Mouse (Mus musculus) CH12F3 (cell line): ENCODE data around the gene Hist1h3f.
"Not testable (repeated sequence)": the region's sequence is repeated elsewhere in the genome, so short reads cannot be mapped to it uniquely, and the experiment has no call there.

Experiments
- in situ Hi-C: fragments of 300-500 bp; cut with MboI; formaldehyde crosslinking; loops from 2 replicates; pipeline ENCODE4 v1.14.3; 2020; ENCODE audit warnings: low sequenced_read_pairs

The Hist1h3f gene

GRCm38 (mm10) chr13:23516822-23517602, 26.8 kb upstream of the Hist1h3f start:
- in situ Hi-C loops: loop anchor here (5.0 to 25.0 kb wide), 2 partner anchors 85 to 1580 kb away; partner anchors contain the start of gene Zfp184

GRCm38 (mm10) chr13:23517603-23518294, 26.1 kb upstream of the Hist1h3f start:
- in situ Hi-C loops: loop anchor here (5.0 to 25.0 kb wide), 2 partner anchors 85 to 1580 kb away; partner anchors contain the start of gene Zfp184

GRCm38 (mm10) chr13:23518295-23518603, 25.6 kb upstream of the Hist1h3f start:
- in situ Hi-C loops: loop anchor here (5.0 to 25.0 kb wide), 2 partner anchors 86 to 1581 kb away; partner anchors contain the start of gene Zfp184

- in situ Hi-C loops: loop anchor here (5.0 to 25.0 kb wide), 2 partner anchors 87 to 1582 kb away; partner anchors contain the start of gene Zfp184
Measured at GRCm38 (mm10) chr13:23518885-23519284, 25.0 kb upstream of the Hist1h3f start.

- in situ Hi-C loops: loop anchor here (5.0 to 25.0 kb wide), 2 partner anchors 87 to 1582 kb away; partner anchors contain the start of gene Zfp184
Measured at GRCm38 (mm10) chr13:23519416-23519815, 24.4 kb upstream of the Hist1h3f start.

GRCm38 (mm10) chr13:23521703-23522102, 22.1 kb upstream of the Hist1h3f start:
- in situ Hi-C loops: loop anchor here (10.0 to 25.0 kb wide), 2 partner anchors 1487 to 1584 kb away; partner anchors contain the start of genes Hist1h2ah, Hist1h2bk and Zfp184

- in situ Hi-C loops: loop anchor here (10.0 to 25.0 kb wide), 2 partner anchors 1489 to 1587 kb away; partner anchors contain the start of genes Hist1h2ah, Hist1h2bk and Zfp184
Measured at GRCm38 (mm10) chr13:23523976-23524375, 19.9 kb upstream of the Hist1h3f start.

- in situ Hi-C loops: loop anchor here (10.0 to 25.0 kb wide), 2 partner anchors 1490 to 1587 kb away; partner anchors contain the start of genes Hist1h2ah, Hist1h2bk and Zfp184
Measured at GRCm38 (mm10) chr13:23524654-23525053, 19.2 kb upstream of the Hist1h3f start.

- in situ Hi-C loops: loop anchor here (10.0 kb wide), 1 partner anchor 1491 kb away; the partner anchor contains the start of genes Hist1h2ah and Hist1h2bk
Measured at GRCm38 (mm10) chr13:23525901-23526300, 18.0 kb upstream of the Hist1h3f start.

GRCm38 (mm10) chr13:23526312-23526711, 17.5 kb upstream of the Hist1h3f start:
- in situ Hi-C loops: loop anchor here (10.0 kb wide), 1 partner anchor 1492 kb away; the partner anchor contains the start of genes Hist1h2ah and Hist1h2bk

GRCm38 (mm10) chr13:23529005-23529404, 14.8 kb upstream of the Hist1h3f start:
- in situ Hi-C loops: loop anchor here (10.0 kb wide), 1 partner anchor 1494 kb away; the partner anchor contains the start of genes Hist1h2ah and Hist1h2bk

- in situ Hi-C loops: loop anchor here (10.0 kb wide), 1 partner anchor 1495 kb away; the partner anchor contains the start of genes Hist1h2ah and Hist1h2bk
Measured at GRCm38 (mm10) chr13:23529480-23530165, 14.2 kb upstream of the Hist1h3f start.

- in situ Hi-C loops: no loop called here
Measured at GRCm38 (mm10) chr13:23530181-23530900, 13.5 kb upstream of the Hist1h3f start.

GRCm38 (mm10) chr13:23530901-23531875, 12.7 kb upstream of the Hist1h3f start, which contains the start of gene Hist1h4h:
TSS of gene Hist1h4h (plus strand) at chr13:23531050.
- in situ Hi-C loops: no loop called here

- in situ Hi-C loops: no loop called here
Measured at GRCm38 (mm10) chr13:23532262-23533075, 11.4 kb upstream of the Hist1h3f start.

- in situ Hi-C loops: not testable (repeated sequence)
Measured at GRCm38 (mm10) chr13:23533560-23534367, 10.1 kb upstream of the Hist1h3f start, which contains the start of gene Hist1h2af. TSS of gene Hist1h2af (plus strand) at chr13:23533906.
